Mouse (Mus musculus) inflammation-experienced regulatory T-cells, adult 16 weeks (primary cell): ENCODE measurements around the gene Rdm1. TPM values are rescaled to one million over a fixed set of nuclear protein-coding genes. Genes with fewer than 3 reads are reported as not detected.

ENCODE experiments used
- polyA plus RNA-seq: library from polyadenylated mRNA; unstranded; fragments of 100-300 nt; shearing (Covaris generic); gene quantifications from one replicate; pipeline ENCODE4 v1.2.1, GENCODE M21; 2017

The Rdm1 gene
- 85.4 TPM for polyA plus RNA-seq

GRCm38 (mm10) chr11:101626995-101627856, at the start of gene Rdm1:
Rdm1 (plus strand) TSS chr11:101627195.

GRCm38 (mm10) chr11:101582054-101583035, 44.6 kb upstream of the Rdm1 start, which contains the start of gene Tmem106a:
Tmem106a (plus strand) TSS chr11:101582242.

GRCm38 (mm10) chr11:101599156-101599555, 27.8 kb upstream of the Rdm1 start, which contains the start of gene Gm11634:
Gm11634 (minus strand) TSS chr11:101599256.

GRCm38 (mm10) chr11:101664825-101665635, 38.0 kb downstream of the Rdm1 start, which contains the start of gene Arl4d:
Arl4d (plus strand) TSS chr11:101665541.

Other genes with a start within 250 kb of the Rdm1 start
- 48.9 TPM for gene Aarsd1, start 209.6 kb upstream of the Rdm1 start, polyA plus RNA-seq
- 0.45 TPM for gene Gm27029, start 202.4 kb upstream of the Rdm1 start, polyA plus RNA-seq
- 13.4 TPM for gene Rundc1, start 202.1 kb upstream of the Rdm1 start, polyA plus RNA-seq
- 1.7 TPM for gene Ptges3l, start 201.9 kb upstream of the Rdm1 start, polyA plus RNA-seq
- gene Rpl27, start 184.9 kb upstream of the Rdm1 start, polyA plus RNA-seq, result 299 TPM
- 186 TPM for gene Ifi35, start 178.8 kb upstream of the Rdm1 start, polyA plus RNA-seq
- gene Rnd2, start 162.2 kb upstream of the Rdm1 start, polyA plus RNA-seq, result not detected
- gene Vat1, start 161.0 kb upstream of the Rdm1 start, polyA plus RNA-seq, result 0.34 TPM
- gene Brca1, start 75.2 kb upstream of the Rdm1 start, polyA plus RNA-seq, result 3.8 TPM
- 152 TPM for gene Nbr1, start 75.0 kb upstream of the Rdm1 start, polyA plus RNA-seq
- 16.7 TPM for gene Tmem106a, start 45.0 kb upstream of the Rdm1 start, polyA plus RNA-seq
- not detected for gene Gm11634, start 27.9 kb upstream of the Rdm1 start, polyA plus RNA-seq
- gene Arl4d, start 38.3 kb downstream of the Rdm1 start, polyA plus RNA-seq, result 1.5 TPM
- 64.5 TPM for gene Dhx8, start 105.7 kb downstream of the Rdm1 start, polyA plus RNA-seq
- gene Etv4, start 158.2 kb downstream of the Rdm1 start, polyA plus RNA-seq, result not detected